Mouse (Mus musculus) limb, embryonic 12.5 days (tissue): ENCODE measurements at regions not wholly inside any gene's neighbourhood (a gene's known extent, or its start where the extent isn't known, plus 50 kb on each side); places are given as distances from the start of the nearest gene placed in this dataset.

ENCODE experiments used
- ATAC-seq: fragments of 200-750 bp; cut with Nextera tagmentation; 2 replicates; pipeline ENCODE4 v1.8.0; 2017; ENCODE audit warnings: low read depth, moderate TSS enrichment; ENCODE audit not compliant: insufficient number of reproducible peaks, insufficient read depth, low FRiP score, low TSS enrichment
- H3K27ac ChIP-seq: fragments of 300-500 bp; sonication (generic); 2 replicates; pipeline ENCODE4 v1.5.1; 2016; ENCODE audit warnings: mild to moderate bottlenecking, moderate library complexity
- H3K27me3 ChIP-seq: fragments of 300-500 bp; sonication (generic); 2 replicates; pipeline ENCODE4 v1.6.1; 2016; ENCODE audit warnings: mild to moderate bottlenecking, moderate library complexity
- H3K36me3 ChIP-seq: fragments of 300-500 bp; sonication (generic); 2 replicates; pipeline ENCODE4 v1.6.1; 2016; ENCODE audit warnings: mild to moderate bottlenecking, moderate library complexity
- H3K4me1 ChIP-seq: fragments of 300-500 bp; sonication (generic); replicated peaks from 2 replicates; pipeline ENCODE4 v1.6.1; 2016
- H3K4me2 ChIP-seq: fragments of 300-500 bp; sonication (generic); 2 replicates; pipeline ENCODE4 v1.6.1; 2016; ENCODE audit warnings: mild to moderate bottlenecking, moderate library complexity
- H3K4me3 ChIP-seq: fragments of 300-500 bp; sonication (generic); replicated peaks from 2 replicates; pipeline ENCODE4 v1.5.1; 2016; ENCODE audit warnings: mild to moderate bottlenecking
- H3K9ac ChIP-seq: fragments of 300-500 bp; sonication (generic); replicated peaks from 2 replicates; pipeline ENCODE4 v1.6.1; 2016; ENCODE audit warnings: mild to moderate bottlenecking, moderate library complexity
- H3K9me3 ChIP-seq: fragments of 300-500 bp; sonication (generic); 2 replicates; pipeline ENCODE4 v1.6.1; 2016; ENCODE audit warnings: mild to moderate bottlenecking, moderate library complexity
- WGBS: fragments of 180-500 bp; shearing (Covaris S2); methylation state at CpG from one replicate; pipeline ENCODE4 v1.1.7; 2016; 5-methylcytosine and 5-hydroxymethylcytosine counted together

DNA sequence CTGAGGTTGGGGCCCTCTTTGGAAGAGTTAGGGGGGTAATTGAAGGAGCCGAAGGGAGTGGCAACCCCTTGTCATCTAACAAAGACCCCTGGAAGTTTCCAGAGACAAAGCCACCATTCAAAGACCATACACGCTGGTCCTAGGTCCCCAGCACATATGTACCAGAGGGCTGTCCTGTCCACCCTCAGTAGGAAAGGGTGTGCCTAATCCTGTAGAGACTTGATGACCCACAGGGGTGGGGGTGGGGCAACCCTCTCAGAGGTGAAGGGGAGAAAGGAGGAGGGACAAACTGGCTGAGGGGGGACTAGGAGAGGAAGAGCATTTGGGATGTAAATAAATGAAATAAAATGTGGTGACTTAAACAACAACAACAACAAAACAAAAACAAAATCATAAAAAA lies 274.9 kb upstream of the Mpped2 start:
- ATAC-seq = no peak
- no peaks in the 10 kb centered on the region for H3K9me3 ChIP-seq
- H3K27me3 ChIP-seq = no peaks in the 10 kb centered on the region
- H3K4me3 ChIP-seq = no peak overlapping the region
- no peak overlapping the region for H3K9ac ChIP-seq
- 96% methylated on average over 2 of the region's 2 CpGs for WGBS
- no peak overlapping the region for H3K4me2 ChIP-seq
- no peak overlapping the region for H3K27ac ChIP-seq
- H3K4me1 ChIP-seq = 0 out of 2 replicates have a peak, but pooled peaks cover 4% of the 10 kb centered on the region
- no peaks in the 10 kb centered on the region for H3K36me3 ChIP-seq

DNA sequence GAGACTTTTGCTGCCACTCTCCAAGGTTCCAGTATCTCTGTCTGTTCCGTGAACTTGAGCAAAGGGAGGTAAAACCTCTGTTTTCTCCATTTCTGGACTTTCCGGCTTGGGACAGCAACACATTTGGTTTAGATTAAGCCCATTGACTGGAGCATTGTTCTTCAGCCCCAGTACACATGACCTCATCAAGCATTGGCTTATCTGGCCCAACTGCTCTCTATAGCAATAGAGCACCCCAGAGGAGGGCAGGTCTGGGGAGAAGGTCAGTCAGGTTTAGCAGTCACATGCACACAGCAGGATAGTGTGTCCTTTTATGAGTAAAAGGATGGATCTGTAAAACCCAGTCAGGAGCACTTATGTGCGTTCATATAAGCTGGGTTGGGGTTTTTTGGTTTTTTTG lies 268.1 kb upstream of the Mpped2 start:
- Histone ChIP-seq H3K4me1 (peaks cover 46% of the 10 kb centered on the region), H3K27me3 (0 out of 2 replicates have a peak, but pooled peaks cover 4% of the 10 kb centered on the region), H3K36me3 (no peaks in the 10 kb centered on the region), H3K9me3 (no peaks in the 10 kb centered on the region), H3K4me2 (no peak overlapping the region), H3K27ac (no peak overlapping the region), H3K4me3 (no peak overlapping the region), H3K9ac (no peak overlapping the region)
- peak; percentile 50; the same call in 1 of the 2 replicates for ATAC-seq
- WGBS = 36% methylated on average over 3 of the region's 3 CpGs

DNA sequence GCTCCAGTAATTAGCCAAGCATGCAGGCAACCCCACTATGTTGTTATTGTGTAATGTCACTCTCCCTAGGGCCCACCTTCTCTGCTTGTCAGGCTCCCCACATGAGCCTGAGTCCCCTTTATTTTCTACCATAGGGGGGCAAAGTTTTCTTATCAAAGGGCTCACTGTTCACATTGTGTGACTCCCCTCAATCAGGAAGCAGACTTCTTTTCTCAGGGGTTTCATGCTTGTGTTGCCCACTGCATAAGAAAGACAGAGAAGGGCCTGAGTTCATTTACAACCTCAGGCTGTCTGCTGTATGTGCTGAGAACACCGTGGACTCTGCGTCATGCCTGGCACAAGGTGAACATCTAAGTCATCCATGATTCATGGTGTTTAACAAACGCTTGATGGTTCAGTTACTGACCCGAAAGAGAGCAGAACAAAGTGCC lies 267.6 kb upstream of the Mpped2 start:
- Histone ChIP-seq H3K27ac (peak overlapping the region; percentile 64; the same call in 1 of the 2 replicates), H3K9me3 (no peaks in the 10 kb centered on the region), H3K4me2 (no peak overlapping the region), H3K9ac (no peak overlapping the region), H3K4me1 (peaks cover 46% of the 10 kb centered on the region), H3K27me3 (0 out of 2 replicates have a peak, but pooled peaks cover 4% of the 10 kb centered on the region), H3K4me3 (no peak overlapping the region), H3K36me3 (no peaks in the 10 kb centered on the region)
- no peak for ATAC-seq
- WGBS = 68% methylated on average over 4 of the region's 4 CpGs

DNA sequence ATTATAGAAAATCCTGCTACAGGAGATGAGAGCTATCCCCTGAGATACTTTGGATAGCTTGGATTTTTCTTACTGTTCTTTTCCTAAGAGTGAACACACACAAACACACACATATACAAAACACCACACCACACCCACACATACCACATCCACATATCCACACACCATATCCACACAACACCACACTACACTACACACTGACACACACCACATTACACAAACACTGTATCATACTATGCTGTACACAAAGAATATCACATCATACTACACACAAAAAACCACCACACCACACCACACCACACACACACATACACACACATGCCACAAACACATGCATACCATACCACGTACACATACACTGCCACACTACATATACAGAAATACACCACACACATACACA lies 267.1 kb upstream of the Mpped2 start:
- ATAC-seq = no peak
- Histone ChIP-seq H3K4me1 (peaks cover 46% of the 10 kb centered on the region), H3K27me3 (0 out of 2 replicates have a peak, but pooled peaks cover 4% of the 10 kb centered on the region), H3K9ac (no peak overlapping the region), H3K27ac (no peak overlapping the region), H3K9me3 (no peaks in the 10 kb centered on the region), H3K4me3 (no peak overlapping the region), H3K4me2 (no peak overlapping the region), H3K36me3 (no peaks in the 10 kb centered on the region)
- 92% methylated on average over 1 of the region's 1 CpGs for WGBS

DNA sequence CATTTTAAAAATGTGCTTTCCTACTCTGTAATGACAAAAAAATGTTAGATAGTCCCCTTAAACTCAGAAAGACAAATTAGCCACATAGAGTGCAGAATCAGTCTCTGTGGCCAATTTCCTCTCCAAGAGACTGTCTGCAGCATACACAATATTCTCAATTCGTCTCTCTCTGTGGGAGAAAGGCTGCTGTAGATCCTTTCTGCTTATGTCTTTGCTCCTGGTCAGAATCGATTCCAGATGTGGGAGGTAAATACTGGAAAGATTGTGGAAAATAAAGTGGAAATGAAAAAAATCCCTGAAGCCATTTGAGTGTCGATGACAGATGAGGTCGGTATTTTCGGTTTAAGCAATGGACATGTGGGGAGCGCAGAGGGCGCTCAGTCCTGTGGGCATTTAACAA lies 265.8 kb upstream of the Mpped2 start:
- H3K9me3 ChIP-seq = no peaks in the 10 kb centered on the region
- ATAC-seq = no peak
- 0 out of 2 replicates have a peak overlapping the region, but pooled peaks have one; percentile 17 for H3K27ac ChIP-seq
- H3K9ac ChIP-seq = no peak overlapping the region
- peak overlapping the region; percentile 37 for H3K4me2 ChIP-seq
- 0 out of 2 replicates have a peak, but pooled peaks cover 4% of the 10 kb centered on the region for H3K27me3 ChIP-seq
- no peak overlapping the region for H3K4me3 ChIP-seq
- no peaks in the 10 kb centered on the region for H3K36me3 ChIP-seq
- H3K4me1 ChIP-seq = peaks cover 57% of the 10 kb centered on the region
- 34% methylated on average over 7 of the region's 7 CpGs for WGBS

DNA sequence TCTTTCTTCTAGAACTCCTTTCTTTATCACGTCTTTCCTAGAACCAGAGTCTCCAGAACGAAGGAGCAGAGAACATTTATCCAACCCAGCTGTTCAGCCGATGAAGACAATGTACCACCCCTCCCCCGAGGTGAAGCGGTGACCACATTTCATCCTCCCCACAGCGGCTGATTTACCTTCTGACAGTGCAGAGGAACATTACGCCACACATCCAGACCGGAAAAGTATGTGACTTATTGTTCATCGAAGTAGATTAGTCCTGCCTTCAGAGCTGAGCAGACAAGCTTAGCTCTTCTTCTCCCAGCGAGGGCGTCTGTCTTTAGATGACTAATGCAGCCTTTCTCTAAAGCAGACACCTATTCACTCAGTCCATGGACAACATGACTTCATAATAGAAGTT lies 264.2 kb upstream of the Mpped2 start:
- Histone ChIP-seq H3K27me3 (0 out of 2 replicates have a peak, but pooled peaks cover 4% of the 10 kb centered on the region), H3K27ac (no peak overlapping the region), H3K4me3 (no peak overlapping the region), H3K9me3 (no peaks in the 10 kb centered on the region), H3K36me3 (no peaks in the 10 kb centered on the region), H3K9ac (no peak overlapping the region), H3K4me2 (no peak overlapping the region), H3K4me1 (peaks cover 62% of the 10 kb centered on the region)
- 45% methylated on average over 11 of the region's 11 CpGs for WGBS
- no peak for ATAC-seq

DNA sequence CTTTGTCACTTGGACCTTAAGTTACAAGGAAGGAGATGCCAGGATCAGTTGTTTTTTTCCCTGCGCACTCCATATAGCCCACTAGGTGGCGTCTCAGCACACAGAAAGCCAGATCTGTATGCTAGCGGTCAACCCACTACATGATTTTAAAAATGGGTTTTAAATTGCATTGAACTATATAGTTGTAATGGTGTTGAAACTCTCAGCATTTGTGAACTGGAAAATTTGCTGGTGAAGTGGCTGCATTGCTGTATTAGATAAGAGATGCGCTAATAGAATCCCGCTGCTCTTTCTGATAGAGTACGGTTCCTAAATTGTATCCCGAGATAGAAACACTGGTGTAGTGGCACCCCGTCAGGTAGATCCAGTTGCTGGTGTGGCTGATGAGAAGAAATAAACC lies 261.9 kb upstream of the Mpped2 start:
- H3K9me3 ChIP-seq = no peaks in the 10 kb centered on the region
- no peak overlapping the region for H3K27ac ChIP-seq
- no peak overlapping the region for H3K4me3 ChIP-seq
- no peak overlapping the region for H3K9ac ChIP-seq
- H3K36me3 ChIP-seq = no peaks in the 10 kb centered on the region
- H3K4me1 ChIP-seq = peaks cover 46% of the 10 kb centered on the region
- WGBS = 30% methylated on average over 8 of the region's 8 CpGs
- peak overlapping the region; percentile 34 for H3K4me2 ChIP-seq
- H3K27me3 ChIP-seq = peaks cover 8% of the 10 kb centered on the region
- ATAC-seq = no peak

DNA sequence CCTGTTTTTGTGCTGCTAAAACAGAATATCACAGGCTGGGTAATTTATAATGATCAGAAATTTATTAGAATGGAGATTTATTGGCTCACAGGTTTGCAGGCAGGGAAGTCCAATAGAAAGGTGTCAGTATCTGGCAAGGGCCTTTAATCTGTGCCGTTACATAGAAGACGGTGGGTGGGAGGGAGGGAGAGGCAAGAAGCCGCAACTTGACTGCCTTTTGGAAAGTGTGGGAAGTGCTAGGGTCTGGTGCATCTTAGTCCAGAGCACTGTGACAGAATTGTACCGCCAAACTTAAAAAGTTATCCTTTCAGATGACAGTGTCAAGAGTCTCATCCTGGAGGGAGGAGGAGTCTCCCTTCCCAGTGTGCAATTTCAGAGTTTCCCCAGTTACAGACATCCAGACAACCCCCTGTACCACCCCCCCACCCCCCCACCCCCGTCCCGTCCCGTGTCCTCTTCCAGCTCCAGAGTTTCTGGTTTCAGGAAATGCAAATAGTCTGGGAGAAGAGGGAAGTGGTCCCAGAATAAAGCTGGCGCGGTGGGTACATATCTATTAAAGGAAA lies 261.4 kb upstream of the Mpped2 start:
- H3K27ac ChIP-seq = no peak overlapping the region
- 0 out of 2 replicates have a peak overlapping the region, but pooled peaks have one; percentile 11 for H3K4me3 ChIP-seq
- H3K9me3 ChIP-seq = no peaks in the 10 kb centered on the region
- peaks cover 8% of the 10 kb centered on the region for H3K27me3 ChIP-seq
- H3K4me1 ChIP-seq = peaks cover 42% of the 10 kb centered on the region
- H3K4me2 ChIP-seq = peak overlapping the region; percentile 34
- H3K9ac ChIP-seq = no peak overlapping the region
- 13% methylated on average over 9 of the region's 9 CpGs for WGBS
- H3K36me3 ChIP-seq = no peaks in the 10 kb centered on the region
- ATAC-seq = no peak

DNA sequence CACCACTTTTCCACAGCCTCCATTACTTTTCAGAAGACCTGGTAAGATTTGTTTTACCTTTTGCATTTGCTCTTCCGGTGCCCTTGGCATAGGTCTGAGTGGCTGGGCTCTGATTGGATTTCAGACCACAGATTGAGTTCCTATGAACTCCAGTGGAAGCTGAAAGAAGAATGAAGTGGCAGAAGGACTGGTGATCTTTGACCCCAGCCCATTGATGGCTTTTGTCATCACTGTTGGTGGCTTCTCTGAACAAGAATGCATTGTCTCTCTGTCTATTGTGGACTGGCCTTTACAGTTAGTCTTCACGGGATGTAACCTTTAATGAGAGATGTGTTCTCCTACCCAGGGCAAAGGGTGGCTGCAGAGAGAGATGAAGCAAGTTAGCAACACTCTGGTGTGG lies 256.9 kb upstream of the Mpped2 start:
- peaks cover 4% of the 10 kb centered on the region for H3K27me3 ChIP-seq
- no peaks in the 10 kb centered on the region for H3K9me3 ChIP-seq
- peaks cover 16% of the 10 kb centered on the region for H3K4me1 ChIP-seq
- H3K36me3 ChIP-seq = no peaks in the 10 kb centered on the region
- 73% methylated on average over 2 of the region's 2 CpGs for WGBS
- ATAC-seq = no peak
- no peak overlapping the region for H3K4me3 ChIP-seq
- no peak overlapping the region for H3K9ac ChIP-seq
- no peak overlapping the region for H3K4me2 ChIP-seq
- no peak overlapping the region for H3K27ac ChIP-seq

DNA sequence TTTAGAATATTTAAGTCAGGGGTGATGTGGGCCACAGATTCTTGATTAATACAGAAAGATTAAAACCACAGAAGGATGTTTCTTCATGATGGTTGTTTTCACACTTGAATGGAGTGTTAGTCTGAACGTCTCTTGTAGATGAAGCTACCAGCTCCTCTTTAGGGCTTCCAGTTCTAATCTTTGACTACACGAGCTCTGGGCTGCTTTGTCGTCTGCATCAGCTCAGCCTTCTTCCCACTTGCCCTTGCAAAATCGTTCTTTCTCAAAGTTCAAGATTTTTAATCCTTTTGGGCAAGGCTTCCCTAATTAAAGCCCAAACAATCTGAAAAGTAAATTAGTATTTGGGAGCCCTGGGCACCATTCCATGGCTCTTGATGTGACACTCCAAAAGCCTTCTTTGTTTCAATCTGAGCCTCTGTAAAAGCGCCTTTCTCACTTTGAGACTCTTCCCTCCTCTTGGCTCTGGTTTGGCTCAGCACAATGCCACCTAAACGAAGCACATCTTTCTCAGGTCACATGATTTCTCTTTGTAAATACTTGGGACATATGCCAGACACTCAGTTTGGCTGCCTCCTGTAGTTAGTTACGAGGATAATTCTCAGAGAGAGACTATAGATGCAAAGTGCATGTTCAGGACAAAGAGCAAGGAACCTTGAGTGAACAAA lies 238.6 kb upstream of the Mpped2 start:
- H3K4me3 ChIP-seq = no peak overlapping the region
- H3K4me1 ChIP-seq = 0 out of 2 replicates have a peak, but pooled peaks cover 2% of the 10 kb centered on the region
- H3K9me3 ChIP-seq = no peaks in the 10 kb centered on the region
- H3K9ac ChIP-seq = no peak overlapping the region
- no peak overlapping the region for H3K4me2 ChIP-seq
- no peak for ATAC-seq
- H3K27ac ChIP-seq = no peak overlapping the region
- H3K27me3 ChIP-seq = no peaks in the 10 kb centered on the region
- no peaks in the 10 kb centered on the region for H3K36me3 ChIP-seq
- WGBS = 73% methylated on average over 7 of the region's 7 CpGs

DNA sequence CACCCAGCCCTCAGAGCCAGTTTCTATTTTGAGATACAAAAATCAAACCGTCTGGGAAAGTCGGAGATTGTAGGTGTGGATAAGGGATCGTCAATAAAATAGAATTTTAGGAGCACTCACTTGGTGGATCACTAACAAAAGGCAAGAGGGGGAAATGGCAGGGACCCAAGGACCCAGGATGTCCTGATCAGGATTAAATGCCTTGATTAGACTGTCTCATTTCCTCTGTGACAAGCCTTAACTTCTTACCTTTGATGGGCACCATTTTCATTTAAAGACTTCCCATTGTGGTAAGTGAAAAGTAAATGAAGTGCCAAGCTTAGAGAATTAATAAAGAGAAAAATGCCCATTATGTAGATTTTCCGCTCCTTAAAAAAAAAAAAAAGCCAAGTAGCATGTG lies 238.0 kb upstream of the Mpped2 start:
- Histone ChIP-seq H3K36me3 (no peaks in the 10 kb centered on the region), H3K27ac (no peak overlapping the region), H3K4me2 (no peak overlapping the region), H3K9ac (no peak overlapping the region), H3K27me3 (no peaks in the 10 kb centered on the region), H3K9me3 (no peaks in the 10 kb centered on the region), H3K4me3 (no peak overlapping the region), H3K4me1 (0 out of 2 replicates have a peak, but pooled peaks cover 2% of the 10 kb centered on the region)
- no peak for ATAC-seq
- WGBS = 86% methylated on average over 4 of the region's 4 CpGs
